Mouse (Mus musculus) intestine, embryonic 15.5 days (tissue): ENCODE measurements around the gene Dpp6. TPM values are rescaled to one million over a fixed set of nuclear protein-coding genes. Genes with fewer than 3 reads are reported as not detected.
"Not testable (repeated sequence)": the region's sequence is repeated elsewhere in the genome, so short reads cannot be mapped to it uniquely, and the experiment has no call there.

Source experiments
- ATAC-seq: fragments of 200-750 bp; cut with Nextera tagmentation; 2 replicates; pipeline ENCODE4 v1.8.0; 2017; ENCODE audit warnings: moderate TSS enrichment, moderate library complexity
- H3K27ac ChIP-seq: fragments of 300-500 bp; sonication (generic); 2 replicates; pipeline ENCODE4 v1.5.1; 2015; ENCODE audit warnings: mild to moderate bottlenecking, inconsistent platforms
- H3K27me3 ChIP-seq: fragments of 300-500 bp; sonication (generic); replicated peaks from 2 replicates; pipeline ENCODE4 v1.6.1; 2015; ENCODE audit warnings: inconsistent platforms
- H3K36me3 ChIP-seq: fragments of 300-500 bp; sonication (generic); 2 replicates; pipeline ENCODE4 v1.6.1; 2015; ENCODE audit warnings: inconsistent platforms
- H3K4me1 ChIP-seq: fragments of 300-500 bp; sonication (generic); replicated peaks from 2 replicates; pipeline ENCODE4 v1.6.1; 2015; ENCODE audit warnings: inconsistent platforms
- H3K4me2 ChIP-seq: fragments of 300-500 bp; sonication (generic); replicated peaks from 2 replicates; pipeline ENCODE4 v1.6.1; 2015; ENCODE audit warnings: mild to moderate bottlenecking, inconsistent platforms
- H3K4me3 ChIP-seq: fragments of 300-500 bp; sonication (generic); replicated peaks from 2 replicates; pipeline ENCODE4 v1.5.1; 2015; ENCODE audit warnings: inconsistent platforms
- H3K9ac ChIP-seq: fragments of 300-500 bp; sonication (generic); 2 replicates; pipeline ENCODE4 v1.6.1; 2015; ENCODE audit warnings: inconsistent platforms
- H3K9me3 ChIP-seq: fragments of 300-500 bp; sonication (generic); 2 replicates; pipeline ENCODE4 v1.6.1; 2016; ENCODE audit warnings: inconsistent platforms
- WGBS: fragments of 180-500 bp; shearing (Covaris S2); methylation state at CpG from one replicate; pipeline ENCODE4 v1.1.7; 2015; 5-methylcytosine and 5-hydroxymethylcytosine counted together
- polyA plus RNA-seq: library from polyadenylated mRNA; unstranded; fragments of >200 nt; fragmentation: Nextera tagmentation; extraction: Ambion mirVana; gene quantifications from 2 replicates; pipeline ENCODE4 v1.2.1, GENCODE M21; 2015

Gene Dpp6
- polyA plus RNA-seq, 1 experiment from 2014 or later = 1.3 TPM

DNA sequence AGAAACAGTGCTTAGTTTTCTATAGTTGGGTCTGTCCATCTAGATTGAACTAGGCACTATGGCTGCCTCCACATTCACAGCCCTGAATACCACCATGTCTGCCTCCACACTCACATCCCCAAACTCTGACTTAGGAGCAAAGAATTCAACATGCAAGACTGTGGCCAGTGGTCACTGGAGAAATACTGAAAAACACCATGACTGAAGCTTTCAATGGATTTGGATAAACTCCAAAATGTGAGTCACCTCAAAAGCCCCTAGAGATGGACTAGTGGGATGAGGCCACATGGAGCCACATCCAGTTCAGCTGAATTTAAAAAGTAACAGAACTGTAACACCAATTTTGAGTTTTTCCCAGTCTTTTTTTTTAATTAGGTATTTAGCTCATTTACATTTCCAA, 616.6 kb downstream of the Dpp6 start:
- no peaks in the 10 kb centered on the region for H3K9me3 ChIP-seq
- no peaks in the 10 kb centered on the region for H3K4me1 ChIP-seq
- no peak overlapping the region for H3K27ac ChIP-seq
- no peak overlapping the region for H3K4me2 ChIP-seq
- no peaks in the 10 kb centered on the region for H3K27me3 ChIP-seq
- H3K36me3 ChIP-seq = no peaks in the 10 kb centered on the region
- no peak for ATAC-seq
- no peak overlapping the region for H3K9ac ChIP-seq
- H3K4me3 ChIP-seq = no peak overlapping the region

DNA sequence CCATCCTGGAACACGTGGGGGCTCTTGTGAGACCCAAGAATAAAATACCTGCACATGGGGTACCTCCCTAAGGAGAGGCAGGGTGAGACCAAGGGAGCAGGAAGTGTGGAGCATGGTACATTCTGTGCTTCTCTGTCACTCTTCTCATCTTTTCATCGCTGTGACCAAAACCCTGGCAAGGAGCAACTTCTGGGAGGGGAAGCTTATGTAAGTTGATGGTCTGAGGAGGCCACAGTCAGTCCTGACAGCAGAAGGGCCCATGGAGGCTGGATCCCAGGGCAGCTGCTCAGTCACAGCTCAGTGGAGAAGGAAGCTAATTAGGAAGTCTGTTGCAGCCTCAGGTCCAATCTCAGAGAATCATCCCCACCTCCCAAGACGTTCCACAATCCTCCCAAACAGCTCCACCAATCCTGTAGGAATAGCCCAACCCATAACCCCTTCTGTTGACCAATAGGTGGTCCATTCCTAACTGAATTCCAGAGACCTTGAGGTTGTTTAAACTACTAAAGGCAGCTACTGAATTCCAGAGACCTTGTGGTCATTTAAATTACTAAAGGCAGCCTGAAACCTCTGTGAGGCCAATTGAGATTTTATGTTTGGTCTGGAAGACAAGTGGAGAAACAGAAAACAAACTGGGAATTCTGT, 636.3 kb downstream of the Dpp6 start:
- Histone ChIP-seq H3K4me2 (no peak overlapping the region), H3K27me3 (no peaks in the 10 kb centered on the region), H3K4me3 (no peak overlapping the region), H3K9ac (no peak overlapping the region), H3K9me3 (no peaks in the 10 kb centered on the region), H3K27ac (no peak overlapping the region), H3K4me1 (no peaks in the 10 kb centered on the region), H3K36me3 (no peaks in the 10 kb centered on the region)
- WGBS = 40% methylated on average over 3 of the region's 3 CpGs
- no peak for ATAC-seq

DNA sequence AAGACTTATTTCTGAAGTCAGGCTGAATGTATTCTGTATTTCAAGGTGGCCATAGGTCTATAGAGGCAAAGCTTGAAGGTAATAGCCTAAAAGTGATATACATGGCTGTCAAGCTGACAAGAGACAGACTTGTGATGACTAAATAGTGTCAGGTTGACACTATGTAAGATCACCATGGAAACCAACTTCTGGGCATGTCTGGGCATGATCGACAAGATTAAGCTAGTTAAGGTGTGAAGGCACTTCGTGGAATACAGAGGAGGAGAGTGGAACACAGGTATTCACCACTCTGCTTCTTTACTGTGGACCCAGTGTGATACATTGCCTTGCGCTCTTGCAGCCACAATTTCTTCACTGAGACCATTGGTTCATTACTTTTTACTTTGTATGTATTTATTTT, 637.4 kb downstream of the Dpp6 start:
- WGBS = 76% methylated on average over 3 of the region's 3 CpGs
- Histone ChIP-seq H3K4me3 (no peak overlapping the region), H3K36me3 (no peaks in the 10 kb centered on the region), H3K27ac (no peak overlapping the region), H3K27me3 (no peaks in the 10 kb centered on the region), H3K9me3 (no peaks in the 10 kb centered on the region), H3K4me1 (no peaks in the 10 kb centered on the region), H3K9ac (no peak overlapping the region), H3K4me2 (no peak overlapping the region)
- no peak for ATAC-seq

DNA sequence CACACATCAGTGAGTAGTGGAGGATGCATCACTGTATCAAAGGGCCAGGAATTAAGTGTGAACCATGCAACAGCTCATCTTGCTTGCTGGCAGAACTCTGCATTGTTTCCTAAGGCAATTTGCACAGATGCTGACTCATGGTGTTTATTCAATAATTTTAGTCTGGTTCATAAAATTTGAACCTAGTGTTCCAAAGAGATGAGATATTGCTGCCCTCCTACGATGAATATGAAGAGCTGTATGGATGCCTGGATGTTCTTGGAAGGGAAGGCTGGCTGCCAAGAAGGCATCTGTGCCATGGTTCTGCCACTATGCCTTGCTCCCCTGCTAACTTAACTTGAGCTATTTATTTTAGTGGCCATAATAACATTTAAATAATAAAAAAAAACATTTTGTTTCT, 640.0 kb downstream of the Dpp6 start:
- 81% methylated on average over 1 of the region's 1 CpGs for WGBS
- no peak overlapping the region for H3K27ac ChIP-seq
- H3K9me3 ChIP-seq = no peaks in the 10 kb centered on the region
- no peaks in the 10 kb centered on the region for H3K27me3 ChIP-seq
- no peak for ATAC-seq
- no peak overlapping the region for H3K4me3 ChIP-seq
- H3K9ac ChIP-seq = no peak overlapping the region
- no peaks in the 10 kb centered on the region for H3K4me1 ChIP-seq
- no peak overlapping the region for H3K4me2 ChIP-seq
- no peaks in the 10 kb centered on the region for H3K36me3 ChIP-seq

DNA sequence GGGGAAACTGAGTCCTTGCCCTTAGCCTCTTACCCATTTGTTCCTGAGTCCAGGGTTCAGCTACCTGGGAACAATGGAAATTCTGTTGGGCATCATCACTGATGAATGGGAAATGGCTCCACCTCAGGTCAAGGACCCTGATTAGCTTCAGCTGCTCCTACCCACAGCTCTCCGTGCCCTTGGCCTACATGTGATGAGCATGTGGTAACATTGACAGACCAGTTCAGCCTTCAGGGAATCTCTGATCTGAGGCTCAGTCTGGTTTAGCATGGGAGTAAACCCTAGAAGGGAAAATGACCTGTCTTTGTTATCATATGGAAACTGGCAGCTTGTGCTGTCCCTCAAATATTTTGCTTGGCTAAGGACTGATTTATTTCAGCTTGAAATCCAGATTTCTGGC, 640.7 kb downstream of the Dpp6 start:
- no peak for ATAC-seq
- H3K9ac ChIP-seq = no peak overlapping the region
- no peak overlapping the region for H3K4me3 ChIP-seq
- H3K4me1 ChIP-seq = no peaks in the 10 kb centered on the region
- WGBS = 69% methylated on average over 1 of the region's 1 CpGs
- no peaks in the 10 kb centered on the region for H3K27me3 ChIP-seq
- H3K9me3 ChIP-seq = no peaks in the 10 kb centered on the region
- H3K4me2 ChIP-seq = no peak overlapping the region
- no peak overlapping the region for H3K27ac ChIP-seq
- no peaks in the 10 kb centered on the region for H3K36me3 ChIP-seq

DNA sequence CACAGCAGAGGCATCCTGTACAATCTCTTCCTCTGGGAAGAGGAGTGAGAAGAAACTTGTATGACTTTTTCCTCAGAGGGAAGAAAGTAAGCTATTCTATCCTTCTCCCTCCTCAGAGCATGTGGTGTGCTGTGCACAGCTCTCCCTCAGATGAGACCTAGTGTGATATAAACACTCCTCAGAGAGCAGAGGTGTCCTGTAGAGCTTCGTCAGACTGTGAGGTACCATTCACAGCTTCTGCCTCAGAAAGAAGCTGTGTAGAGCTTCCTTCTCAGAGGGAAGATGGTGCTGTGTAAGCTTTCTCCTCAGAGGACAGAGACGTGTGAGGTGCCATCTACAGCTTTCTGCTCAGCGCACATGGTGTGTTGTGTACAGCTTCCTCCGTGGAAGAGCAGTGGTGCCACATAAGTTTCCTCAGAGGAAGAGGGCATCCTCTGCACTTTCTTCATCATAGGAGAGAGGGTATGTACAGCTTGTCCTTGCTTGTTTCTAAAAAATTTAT, 658.0 kb downstream of the Dpp6 start:
- H3K27me3 ChIP-seq = no peaks in the 10 kb centered on the region
- H3K4me1 ChIP-seq = no peaks in the 10 kb centered on the region
- H3K9me3 ChIP-seq = no peaks in the 10 kb centered on the region
- ATAC-seq = no peak
- WGBS = 76% methylated on average over 4 of the region's 4 CpGs
- H3K9ac ChIP-seq = no peak overlapping the region
- H3K36me3 ChIP-seq = no peaks in the 10 kb centered on the region
- no peak overlapping the region for H3K27ac ChIP-seq
- no peak overlapping the region for H3K4me3 ChIP-seq
- H3K4me2 ChIP-seq = no peak overlapping the region

DNA sequence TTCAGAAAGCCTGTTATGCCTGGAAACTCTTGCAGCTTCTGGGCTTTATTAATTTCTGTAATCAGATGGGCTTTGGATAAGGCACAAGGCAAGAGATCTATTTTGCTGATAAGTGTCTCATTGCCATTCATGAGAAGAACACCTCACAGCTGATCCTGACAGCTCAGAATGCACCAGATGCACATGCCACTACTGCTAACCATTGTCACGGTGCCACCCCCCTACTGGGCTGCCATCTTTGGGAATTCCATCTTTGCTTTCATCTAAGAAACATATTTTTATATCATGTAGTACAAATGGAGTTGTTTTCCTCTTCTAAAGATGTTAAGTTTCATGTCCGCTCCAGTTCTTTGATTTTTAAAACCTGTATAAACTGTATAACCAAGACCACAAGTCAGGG, 664.7 kb downstream of the Dpp6 start:
- no peak for ATAC-seq
- Histone ChIP-seq H3K4me3 (no peak overlapping the region), H3K9ac (no peak overlapping the region), H3K36me3 (no peaks in the 10 kb centered on the region), H3K4me1 (no peaks in the 10 kb centered on the region), H3K9me3 (no peaks in the 10 kb centered on the region), H3K27me3 (no peaks in the 10 kb centered on the region), H3K4me2 (no peak overlapping the region), H3K27ac (no peak overlapping the region)
- 79% methylated on average over 2 of the region's 2 CpGs for WGBS

DNA sequence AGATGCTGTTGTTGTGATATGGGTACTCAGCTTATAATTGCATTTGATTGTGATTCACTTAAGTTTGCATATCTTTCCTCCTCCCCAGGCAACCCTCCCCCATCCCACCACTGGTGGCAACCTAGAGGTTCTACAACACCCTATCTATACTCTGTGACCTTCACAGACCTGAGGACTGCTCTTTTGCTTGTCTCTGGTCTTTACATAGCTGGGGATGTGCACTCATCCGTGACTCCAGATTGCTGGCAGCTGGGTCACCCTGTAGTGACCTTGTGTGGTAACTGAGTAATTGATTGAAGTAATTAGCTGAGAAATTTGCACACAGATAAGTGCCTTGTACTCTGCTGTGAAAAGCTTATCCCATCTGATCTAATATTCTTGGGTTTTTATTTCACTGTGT, 669.1 kb downstream of the Dpp6 start:
- H3K27me3 ChIP-seq = no peaks in the 10 kb centered on the region
- no peak overlapping the region for H3K9ac ChIP-seq
- H3K4me3 ChIP-seq = no peak overlapping the region
- H3K9me3 ChIP-seq = no peaks in the 10 kb centered on the region
- no peak overlapping the region for H3K27ac ChIP-seq
- ATAC-seq = no peak
- H3K4me2 ChIP-seq = no peak overlapping the region
- 51% methylated on average over 1 of the region's 1 CpGs for WGBS
- H3K4me1 ChIP-seq = no peaks in the 10 kb centered on the region
- H3K36me3 ChIP-seq = no peaks in the 10 kb centered on the region

DNA sequence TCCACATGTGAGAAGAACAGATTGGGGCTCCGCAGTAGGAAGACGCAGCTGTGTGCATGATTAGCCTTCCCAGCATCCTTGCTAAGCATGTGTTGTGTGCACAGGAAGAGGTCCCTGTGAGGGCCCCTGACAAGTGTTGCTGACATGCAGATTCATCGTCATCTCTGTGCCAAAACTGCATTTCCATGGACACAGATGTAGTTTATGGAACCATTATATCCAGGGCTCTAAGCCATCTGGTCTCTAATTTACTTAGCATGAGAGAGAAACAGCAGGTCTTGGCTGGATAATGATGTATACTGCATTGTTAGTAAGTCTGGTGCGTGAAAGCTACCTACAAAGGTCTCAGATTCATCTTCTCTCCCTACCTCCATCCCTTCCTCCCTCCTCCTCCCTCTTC, 673.9 kb downstream of the Dpp6 start:
- Histone ChIP-seq H3K4me1 (no peaks in the 10 kb centered on the region), H3K27me3 (no peaks in the 10 kb centered on the region), H3K4me2 (no peak overlapping the region), H3K9me3 (no peaks in the 10 kb centered on the region), H3K4me3 (no peak overlapping the region), H3K27ac (no peak overlapping the region), H3K9ac (no peak overlapping the region), H3K36me3 (no peaks in the 10 kb centered on the region)
- ATAC-seq = no peak
- WGBS = 76% methylated on average over 4 of the region's 4 CpGs

DNA sequence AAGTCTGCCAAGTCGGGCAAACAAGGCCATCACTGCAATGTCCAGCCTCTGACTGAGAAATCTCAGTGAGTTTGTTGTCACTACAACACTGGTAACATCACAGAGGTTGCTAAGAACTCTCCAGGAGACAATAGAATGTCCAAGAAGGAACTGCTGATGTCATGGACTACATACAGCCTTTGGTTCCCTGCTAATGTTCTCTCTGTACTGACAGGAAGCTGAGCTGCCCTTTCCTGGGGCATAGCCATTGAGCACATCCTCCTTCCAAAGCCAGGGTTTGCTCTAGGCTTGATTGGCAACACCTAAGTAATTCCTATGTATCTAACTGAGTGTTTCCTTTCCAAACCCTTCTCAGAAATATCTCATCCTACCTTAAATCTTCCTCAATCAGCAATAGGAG, 684.3 kb downstream of the Dpp6 start, which contains the start of gene Speer4b:
Gene Speer4b (minus strand): TSS at position 101 of the 400 bp plus-strand sequence.
- H3K9me3 ChIP-seq, H3K4me2 ChIP-seq, H3K27me3 ChIP-seq, H3K36me3 ChIP-seq, H3K4me1 ChIP-seq, H3K9ac ChIP-seq, H3K27ac ChIP-seq, H3K4me3 ChIP-seq, ATAC-seq: not testable (repeated sequence)
- 54% methylated on average over 1 of the region's 1 CpGs for whole genome bisulfite sequencing

DNA sequence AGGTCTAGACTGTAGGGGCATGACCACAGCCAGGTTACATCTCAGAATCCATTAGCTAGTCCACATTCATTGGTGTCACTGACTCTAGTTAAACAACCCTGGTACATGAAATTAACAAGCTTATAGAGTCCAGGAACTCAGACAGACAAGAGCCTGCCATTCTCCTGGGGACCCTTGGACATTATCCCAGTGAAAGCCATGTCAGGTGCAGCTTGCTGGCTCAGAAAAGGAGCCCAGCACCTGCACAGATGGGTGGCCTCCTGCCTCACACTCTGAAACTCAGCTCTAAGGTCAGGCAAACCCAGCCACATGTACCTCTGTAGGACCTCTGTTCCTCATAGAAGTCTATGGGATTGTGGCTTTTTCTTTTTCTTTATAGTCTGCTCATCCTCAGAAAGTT, 701.7 kb downstream of the Dpp6 start:
- Histone ChIP-seq H3K4me2 (no peak overlapping the region), H3K4me3 (no peak overlapping the region), H3K27ac (no peak overlapping the region), H3K27me3 (no peaks in the 10 kb centered on the region), H3K36me3 (no peaks in the 10 kb centered on the region), H3K9ac (no peak overlapping the region), H3K9me3 (no peaks in the 10 kb centered on the region), H3K4me1 (no peaks in the 10 kb centered on the region)
- no peak for ATAC-seq

DNA sequence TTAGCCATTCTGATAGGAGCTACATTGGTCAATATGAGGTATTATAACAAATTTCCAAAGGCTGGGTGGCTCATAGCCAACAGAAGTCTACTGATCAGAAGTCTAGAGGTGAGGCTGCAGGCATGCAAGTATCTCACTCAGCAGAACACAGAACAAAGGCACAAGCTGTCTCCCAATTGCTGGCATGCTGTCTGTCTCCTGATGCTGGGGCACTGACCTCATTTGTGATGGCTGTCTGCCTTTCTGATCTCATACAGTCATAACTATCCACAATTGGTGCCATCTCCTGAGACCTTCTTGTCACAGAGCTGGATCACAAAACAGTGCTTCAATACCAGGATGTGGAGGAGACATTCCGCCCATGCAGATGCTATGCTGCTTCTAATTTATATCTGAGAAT, 709.9 kb downstream of the Dpp6 start:
- no peaks in the 10 kb centered on the region for H3K36me3 ChIP-seq
- H3K4me2 ChIP-seq = no peak overlapping the region
- no peak overlapping the region for H3K27ac ChIP-seq
- H3K9me3 ChIP-seq = no peaks in the 10 kb centered on the region
- ATAC-seq = no peak
- H3K4me3 ChIP-seq = no peak overlapping the region
- H3K4me1 ChIP-seq = no peaks in the 10 kb centered on the region
- no peaks in the 10 kb centered on the region for H3K27me3 ChIP-seq
- 90% methylated on average over 1 of the region's 1 CpGs for WGBS
- H3K9ac ChIP-seq = no peak overlapping the region

DNA sequence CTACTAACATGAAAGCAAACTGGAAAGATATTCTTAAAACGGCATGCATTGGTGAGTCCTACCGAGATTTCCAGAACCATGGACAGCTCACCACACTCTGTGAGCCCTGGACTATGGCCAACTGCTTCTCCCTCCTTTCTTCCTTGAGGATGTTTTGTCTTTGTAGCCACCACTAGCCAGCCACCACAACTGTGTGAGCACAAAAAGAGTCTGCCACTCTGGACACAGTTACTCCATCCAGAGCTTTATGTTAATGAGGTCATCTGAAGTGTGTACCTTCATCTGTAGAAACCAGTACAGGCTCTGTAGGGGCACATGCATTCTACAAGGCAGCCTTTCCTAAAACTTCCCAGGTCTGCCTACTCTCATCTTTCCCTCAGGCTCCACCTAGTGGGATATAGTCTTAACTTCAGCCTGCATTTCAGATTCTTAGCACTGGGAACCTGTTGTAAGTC, 727.8 kb downstream of the Dpp6 start:
- H3K9me3 ChIP-seq = no peaks in the 10 kb centered on the region
- H3K9ac ChIP-seq = no peak overlapping the region
- ATAC-seq = no peak
- H3K27me3 ChIP-seq = no peaks in the 10 kb centered on the region
- H3K4me2 ChIP-seq = no peak overlapping the region
- no peak overlapping the region for H3K27ac ChIP-seq
- WGBS = 12% methylated on average over 2 of the region's 2 CpGs
- H3K36me3 ChIP-seq = no peaks in the 10 kb centered on the region
- no peaks in the 10 kb centered on the region for H3K4me1 ChIP-seq
- H3K4me3 ChIP-seq = no peak overlapping the region
